Mouse (Mus musculus) C2C12 (cell line): Measurements from ENCODE around the gene Khk. TPM values are rescaled to one million over a fixed set of nuclear protein-coding genes. Genes with fewer than 3 reads are reported as not detected.

Source experiments
- H3K27me3 ChIP-seq: one replicate; pipeline ENCODE4 v1.6.1; 2011; ENCODE audit not compliant: control insufficient read depth, insufficient read depth, insufficient read length
- H3K36me3 ChIP-seq: one replicate; pipeline ENCODE4 v1.6.1; 2011; ENCODE audit not compliant: control insufficient read depth, insufficient read depth
- H3K4me3 ChIP-seq: one replicate; pipeline ENCODE4 v1.5.1; 2011; ENCODE audit warnings: mild to moderate bottlenecking, control low read depth; ENCODE audit not compliant: poor library complexity, insufficient read depth, severe bottlenecking
- H3K79me2 ChIP-seq: one replicate; pipeline ENCODE4 v1.6.1; 2011; ENCODE audit not compliant: control insufficient read depth, insufficient read depth
- H3K79me3 ChIP-seq: one replicate; pipeline ENCODE4 v1.6.1; 2011; ENCODE audit warnings: low read depth, control low read depth
- H3ac ChIP-seq: one replicate; pipeline ENCODE3; 2011; ENCODE audit warnings: low read depth; ENCODE audit not compliant: control insufficient read depth, insufficient read length
- CEBPB ChIP-seq: IDR thresholded peaks from one replicate; pipeline ENCODE4 v1.6.1; 2011; ENCODE audit warnings: low read depth, mild to moderate bottlenecking, control low read depth, moderate library complexity
- CTCF ChIP-seq: IDR thresholded peaks from one replicate; pipeline ENCODE4 v1.5.1; 2011; ENCODE audit not compliant: control insufficient read depth, insufficient read depth, insufficient read length
- FOSL1 ChIP-seq: IDR thresholded peaks from one replicate; pipeline ENCODE4 v1.8.0; 2011; ENCODE audit warnings: mild to moderate bottlenecking, low read length; ENCODE audit not compliant: poor library complexity, insufficient read depth, severe bottlenecking
- MAX ChIP-seq: IDR thresholded peaks from one replicate; pipeline ENCODE4 v1.6.1; 2011; ENCODE audit warnings: mild to moderate bottlenecking, control low read depth
- MYOD1 ChIP-seq: IDR thresholded peaks from one replicate; pipeline ENCODE4 v1.6.1; 2011; ENCODE audit warnings: low read depth; ENCODE audit not compliant: control insufficient read depth, insufficient read length
- MYOG ChIP-seq: IDR thresholded peaks from one replicate; pipeline ENCODE4 v1.6.1; 2011; ENCODE audit not compliant: control insufficient read depth, insufficient read length; ENCODE audit errors: extremely low read depth
- USF1 ChIP-seq: IDR thresholded peaks from one replicate; pipeline ENCODE4 v1.6.1; 2011; ENCODE audit warnings: low read depth, mild to moderate bottlenecking, control low read depth, moderate library complexity
- polyA plus RNA-seq: library from polyadenylated mRNA; unstranded; fragments of >200 nt; fragmentation: generic; extraction: Trizol; gene quantifications from one replicate; pipeline ENCODE4 v1.2.1, GENCODE M21; 2012; ENCODE audit warnings: missing spikeins

Gene Khk
- polyA plus RNA-seq, 1 experiment, result 16.2 TPM

DNA sequence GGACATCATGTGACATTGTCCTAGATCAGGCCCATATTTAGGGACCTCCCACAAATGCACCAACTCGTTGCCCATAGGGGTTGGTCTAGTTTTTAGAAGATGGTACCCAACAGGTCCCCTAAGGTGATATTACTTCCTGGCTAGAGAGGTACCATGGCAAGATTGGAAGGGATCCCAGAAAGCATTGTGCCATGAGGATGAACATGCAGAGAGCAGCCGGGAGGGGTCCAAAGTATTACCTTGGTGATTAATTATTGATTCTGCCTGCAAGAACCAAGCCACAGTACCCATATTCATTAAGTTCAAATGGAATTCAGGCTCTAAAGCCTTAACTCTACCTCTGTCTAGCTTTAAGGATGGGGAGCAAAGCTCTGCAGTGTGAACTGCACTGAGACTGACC lies 4.8 kb downstream of the Khk start:
- no peaks in the 10 kb centered on the region for H3K27me3 ChIP-seq
- H3K4me3 ChIP-seq, result no peak overlapping the region
- H3K79me2 ChIP-seq, result no peaks in the 10 kb centered on the region
- no peak for TF ChIP-seq MYOD1
- no peak for TF ChIP-seq CEBPB
- TF ChIP-seq CTCF, result no peak
- no peak for TF ChIP-seq MAX
- TF ChIP-seq USF1, result no peak
- TF ChIP-seq FOSL1, result no peak
- TF ChIP-seq MYOG, result no peak
- no peaks in the 10 kb centered on the region for H3K79me3 ChIP-seq
- no peaks in the 10 kb centered on the region for H3K36me3 ChIP-seq
- no peak overlapping the region for H3ac ChIP-seq

DNA sequence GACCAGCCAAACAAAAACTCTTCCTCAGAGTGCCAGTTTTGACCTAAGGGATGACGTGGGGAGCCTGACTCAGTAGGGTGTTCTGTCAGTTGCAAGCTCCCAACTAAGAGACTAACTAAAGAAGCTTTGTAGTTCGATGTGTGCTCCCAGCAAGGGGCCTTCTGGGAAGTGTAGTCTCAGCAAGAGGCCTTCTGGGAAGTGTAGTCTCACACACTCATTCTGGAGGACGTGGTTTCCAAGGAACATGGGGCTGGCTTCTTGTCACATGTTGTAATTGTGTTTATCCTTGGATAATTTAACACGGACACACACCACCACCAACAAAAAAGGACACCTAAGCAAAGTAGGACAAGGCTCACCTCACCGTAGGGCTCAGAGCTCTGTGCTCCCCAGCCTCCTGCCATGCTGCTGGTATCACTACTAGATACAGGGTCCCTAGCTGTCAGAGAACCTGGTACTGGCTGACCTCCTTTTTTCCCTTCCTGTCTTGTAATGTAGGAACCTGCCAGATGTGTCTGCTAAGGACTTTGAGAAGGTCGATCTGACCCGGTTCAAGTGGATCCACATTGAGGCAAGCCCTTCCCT lies 6.8 kb downstream of the Khk start:
- Histone ChIP-seq H3K36me3 (no peaks in the 10 kb centered on the region), H3ac (no peak overlapping the region), H3K79me2 (no peaks in the 10 kb centered on the region), H3K27me3 (no peaks in the 10 kb centered on the region), H3K4me3 (no peak overlapping the region), H3K79me3 (no peaks in the 10 kb centered on the region)
- TF ChIP-seq MYOD1 (no peak), CEBPB (no peak), CTCF (no peak), MYOG (no peak), USF1 (no peak), MAX (no peak), FOSL1 (no peak)

DNA sequence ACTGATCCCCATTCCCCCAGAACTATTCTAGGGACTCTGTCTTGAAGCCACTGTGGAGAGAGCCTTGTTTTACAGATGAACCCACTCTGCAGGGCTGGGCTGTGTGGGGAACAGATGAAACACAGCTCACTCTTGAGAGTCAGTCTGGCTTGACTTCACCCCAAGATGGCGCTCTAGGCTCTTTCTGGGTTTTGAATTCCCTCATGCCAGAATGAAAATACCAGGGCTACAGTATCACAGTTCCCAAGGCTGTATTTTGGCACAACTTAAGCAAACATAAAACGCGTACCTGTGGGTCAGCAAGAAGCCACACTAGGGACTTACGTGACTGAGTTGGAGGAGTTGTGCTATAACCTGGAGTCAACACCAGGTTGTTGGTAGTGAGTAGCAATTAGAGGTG lies 8.9 kb downstream of the Khk start:
- Histone ChIP-seq H3K27me3 (no peaks in the 10 kb centered on the region), H3K36me3 (no peaks in the 10 kb centered on the region), H3K79me3 (no peaks in the 10 kb centered on the region), H3ac (no peak overlapping the region), H3K4me3 (no peak overlapping the region), H3K79me2 (no peaks in the 10 kb centered on the region)
- no peak for TF ChIP-seq CEBPB
- TF ChIP-seq CTCF, result peak; percentile 58
- TF ChIP-seq MAX, result no peak
- no peak for TF ChIP-seq MYOG
- TF ChIP-seq USF1, result no peak
- TF ChIP-seq MYOD1, result no peak

DNA sequence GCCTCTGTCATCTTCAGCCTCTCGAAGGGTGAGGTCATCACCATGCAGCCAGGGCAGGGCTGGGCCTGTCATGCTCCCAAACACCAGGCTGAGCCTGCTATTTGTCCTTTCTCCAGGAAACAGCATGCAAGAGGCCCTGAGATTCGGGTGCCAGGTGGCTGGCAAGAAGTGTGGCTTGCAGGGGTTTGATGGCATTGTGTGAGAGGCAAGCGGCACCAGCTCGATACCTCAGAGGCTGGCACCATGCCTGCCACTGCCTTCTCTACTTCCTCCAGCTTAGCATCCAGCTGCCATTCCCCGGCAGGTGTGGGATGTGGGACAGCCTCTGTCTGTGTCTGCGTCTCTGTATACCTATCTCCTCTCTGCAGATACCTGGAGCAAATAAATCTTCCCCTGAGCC lies 9.6 kb downstream of the Khk start:
- H3K4me3 ChIP-seq, result no peak overlapping the region
- no peaks in the 10 kb centered on the region for H3K79me2 ChIP-seq
- no peaks in the 10 kb centered on the region for H3K36me3 ChIP-seq
- H3ac ChIP-seq, result no peak overlapping the region
- TF ChIP-seq MYOD1 (no peak), MYOG (no peak), MAX (no peak), FOSL1 (no peak), CEBPB (no peak), CTCF (no peak), USF1 (no peak)
- H3K27me3 ChIP-seq, result no peaks in the 10 kb centered on the region
- no peaks in the 10 kb centered on the region for H3K79me3 ChIP-seq

DNA sequence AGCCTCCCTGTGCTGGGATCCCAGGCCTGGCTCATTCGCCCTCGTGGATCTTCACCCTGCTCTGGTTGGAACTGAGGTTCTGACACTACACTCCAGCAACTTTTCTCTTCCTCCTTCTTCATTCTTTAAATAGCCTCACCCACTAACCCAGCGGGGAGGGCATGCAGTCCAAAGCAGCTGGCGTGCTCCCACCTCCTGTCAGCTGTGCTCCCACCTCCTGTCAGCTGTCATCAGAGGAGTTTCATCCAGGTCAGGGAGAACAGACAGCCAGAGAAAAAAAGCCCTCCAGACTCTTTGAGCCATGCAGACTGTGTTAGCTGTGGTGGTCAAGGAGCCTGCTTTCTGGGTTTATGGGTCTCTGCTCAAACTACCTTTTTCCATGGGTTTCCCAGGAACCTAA lies 10.1 kb downstream of the Khk start:
- H3K27me3 ChIP-seq, result no peaks in the 10 kb centered on the region
- no peak overlapping the region for H3ac ChIP-seq
- no peaks in the 10 kb centered on the region for H3K79me2 ChIP-seq
- H3K4me3 ChIP-seq, result no peak overlapping the region
- TF ChIP-seq MYOD1 (peak; percentile 41), CTCF (no peak)
- H3K79me3 ChIP-seq, result no peaks in the 10 kb centered on the region
- H3K36me3 ChIP-seq, result no peaks in the 10 kb centered on the region

DNA sequence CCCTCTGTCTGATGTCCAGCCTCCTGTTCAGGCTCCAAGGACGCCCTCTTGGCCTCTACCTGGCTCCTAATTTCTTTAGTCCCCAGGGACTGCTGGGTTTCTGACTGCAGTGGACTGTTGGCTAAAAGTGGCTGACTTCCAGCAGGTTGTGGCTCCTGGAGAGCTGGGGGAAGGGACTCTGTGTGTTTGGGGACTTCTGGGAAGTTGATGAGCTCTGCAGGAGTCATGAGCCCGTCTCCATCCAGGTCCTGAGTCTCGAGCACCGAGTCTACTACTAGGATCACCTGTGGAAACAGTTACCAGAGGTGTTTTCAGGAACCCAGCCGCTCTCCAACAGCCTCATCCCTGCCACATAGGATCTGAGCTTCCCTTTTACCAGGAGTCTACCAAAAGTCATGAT lies 12.5 kb downstream of the Khk start:
- H3K79me3 ChIP-seq, result no peaks in the 10 kb centered on the region
- no peaks in the 10 kb centered on the region for H3K79me2 ChIP-seq
- H3K27me3 ChIP-seq, result no peaks in the 10 kb centered on the region
- no peak overlapping the region for H3K4me3 ChIP-seq
- no peak overlapping the region for H3ac ChIP-seq
- H3K36me3 ChIP-seq, result no peaks in the 10 kb centered on the region
- TF ChIP-seq USF1 (no peak), MYOD1 (no peak), MYOG (no peak)
